Mouse (Mus musculus): ENCODE data around the gene Rapgef3. TPM values are rescaled to one million over a fixed set of nuclear protein-coding genes. Genes with fewer than 3 reads are reported as not detected.
A peak's percentile ranks its signal among the peaks of the same experiment; 100 is the strongest.

Gene Rapgef3
- polyA plus RNA-seq, 1 experiment: 36.5 TPM

GRCm38 (mm10) chr15:97811307-97811706 lies 43.5 kb upstream of the Rapgef3 start:
- Histone ChIP-seq H3K4me3 (replicated peaks; ENCODE audit: insufficient read depth, low read depth, low read length) (no peak overlapping the region), H3K27ac (ENCODE audit: insufficient read depth, low read length) (0 out of 2 replicates have a peak overlapping the region, but pooled peaks have one; percentile 37), H3K27me3 (ENCODE audit: control insufficient read depth, insufficient read depth, low read length) (no peaks in the 10 kb centered on the region), H3K4me1 (ENCODE audit: control insufficient read depth, insufficient read depth, low read length) (peaks cover 44% of the 10 kb centered on the region)
- TF ChIP-seq CTCF (IDR thresholded peaks at IDR 0.05; ENCODE audit: borderline replicate concordance, insufficient read depth, low read depth, low read length) (no peak), POLR2A (IDR thresholded peaks at IDR 0.05; ENCODE audit: borderline replicate concordance, insufficient read depth, low read length) (no peak)
- no peak for DNase-seq
- WGBS: 51% methylated on average over 9 of the region's 9 CpGs

GRCm38 (mm10) chr15:97810399-97810798 lies 42.6 kb upstream of the Rapgef3 start:
- DNase-seq: no peak
- Histone ChIP-seq H3K27me3 (ENCODE audit: control insufficient read depth, insufficient read depth, low read length) (no peaks in the 10 kb centered on the region), H3K4me1 (ENCODE audit: control insufficient read depth, insufficient read depth, low read length) (peaks cover 44% of the 10 kb centered on the region), H3K27ac (ENCODE audit: insufficient read depth, low read length) (no peak overlapping the region), H3K4me3 (replicated peaks; ENCODE audit: insufficient read depth, low read depth, low read length) (no peak overlapping the region)
- WGBS: 87% methylated on average over 5 of the region's 5 CpGs
- TF ChIP-seq POLR2A (IDR thresholded peaks at IDR 0.05; ENCODE audit: borderline replicate concordance, insufficient read depth, low read length): no peak
- TF ChIP-seq CTCF (IDR thresholded peaks at IDR 0.05; ENCODE audit: borderline replicate concordance, insufficient read depth, low read depth, low read length): no peak

DNA sequence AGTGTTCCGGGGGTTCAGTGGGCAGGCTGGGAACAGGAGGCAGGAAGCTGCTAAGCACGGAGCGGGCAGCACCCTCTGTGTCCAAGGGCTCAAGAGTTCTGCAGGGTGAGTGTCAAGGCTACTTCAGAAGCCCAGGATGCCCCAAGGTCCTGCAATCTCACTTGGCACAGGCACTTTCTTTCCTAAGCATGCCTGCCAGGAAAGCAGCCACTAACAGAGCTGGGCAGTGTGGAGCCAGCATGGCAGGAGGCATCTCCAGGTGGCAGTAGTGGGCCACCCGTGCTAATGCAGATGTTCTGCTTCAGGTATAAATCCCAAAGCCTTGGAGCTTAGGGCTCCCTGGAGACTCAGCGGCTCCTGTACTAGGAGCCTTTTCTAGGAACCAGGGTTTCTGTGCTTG lies 42.2 kb upstream of the Rapgef3 start:
- peaks cover 44% of the 10 kb centered on the region for H3K4me1 ChIP-seq (ENCODE audit: control insufficient read depth, insufficient read depth, low read length)
- TF ChIP-seq POLR2A (IDR thresholded peaks at IDR 0.05; ENCODE audit: borderline replicate concordance, insufficient read depth, low read length): no peak
- peak; percentile 22; the same call in 1 of the 2 replicates for TF ChIP-seq CTCF (IDR thresholded peaks at IDR 0.05; ENCODE audit: borderline replicate concordance, insufficient read depth, low read depth, low read length)
- no peaks in the 10 kb centered on the region for H3K27me3 ChIP-seq (ENCODE audit: control insufficient read depth, insufficient read depth, low read length)
- no peak overlapping the region for H3K4me3 ChIP-seq (replicated peaks; ENCODE audit: insufficient read depth, low read depth, low read length)
- H3K27ac ChIP-seq (ENCODE audit: insufficient read depth, low read length): no peak overlapping the region
- no peak for DNase-seq
- 75% methylated on average over 5 of the region's 5 CpGs for WGBS

GRCm38 (mm10) chr15:97809206-97809605 lies 41.4 kb upstream of the Rapgef3 start:
- TF ChIP-seq CTCF (IDR thresholded peaks at IDR 0.05; ENCODE audit: borderline replicate concordance, insufficient read depth, low read depth, low read length) (no peak), POLR2A (IDR thresholded peaks at IDR 0.05; ENCODE audit: borderline replicate concordance, insufficient read depth, low read length) (no peak)
- no peak overlapping the region for H3K27ac ChIP-seq (ENCODE audit: insufficient read depth, low read length)
- H3K4me3 ChIP-seq (replicated peaks; ENCODE audit: insufficient read depth, low read depth, low read length): no peak overlapping the region
- H3K27me3 ChIP-seq (ENCODE audit: control insufficient read depth, insufficient read depth, low read length): no peaks in the 10 kb centered on the region
- 92% methylated on average over 14 of the region's 14 CpGs for WGBS
- peaks cover 44% of the 10 kb centered on the region for H3K4me1 ChIP-seq (ENCODE audit: control insufficient read depth, insufficient read depth, low read length)
- DNase-seq: no peak

DNA sequence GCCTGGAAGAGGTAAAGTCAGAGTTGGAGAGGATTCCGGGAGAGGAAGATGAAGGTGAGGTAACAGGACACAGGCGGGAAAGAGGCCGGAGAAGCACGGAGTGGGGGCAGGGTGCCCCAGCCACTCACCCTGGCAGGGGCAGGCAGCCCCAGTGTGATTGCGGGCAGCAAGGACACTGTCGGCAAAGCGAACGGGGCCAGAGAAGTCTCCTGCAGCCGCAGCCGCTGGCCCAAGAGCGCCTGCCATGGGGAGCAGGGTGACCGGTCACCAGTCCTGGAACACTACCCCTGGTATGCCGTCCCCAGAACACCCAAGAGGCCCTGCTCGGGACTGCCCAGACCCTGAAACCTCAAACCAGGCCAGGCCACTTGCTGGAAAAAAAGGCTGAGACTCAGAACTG lies 40.8 kb upstream of the Rapgef3 start:
- H3K4me3 ChIP-seq (replicated peaks; ENCODE audit: insufficient read depth, low read depth, low read length): no peak overlapping the region
- no peak for DNase-seq
- WGBS: 94% methylated on average over 14 of the region's 14 CpGs
- peaks cover 38% of the 10 kb centered on the region for H3K4me1 ChIP-seq (ENCODE audit: control insufficient read depth, insufficient read depth, low read length)
- H3K27ac ChIP-seq (ENCODE audit: insufficient read depth, low read length): no peak overlapping the region
- TF ChIP-seq POLR2A (IDR thresholded peaks at IDR 0.05; ENCODE audit: borderline replicate concordance, insufficient read depth, low read length) (no peak), CTCF (IDR thresholded peaks at IDR 0.05; ENCODE audit: borderline replicate concordance, insufficient read depth, low read depth, low read length) (no peak)
- no peaks in the 10 kb centered on the region for H3K27me3 ChIP-seq (ENCODE audit: control insufficient read depth, insufficient read depth, low read length)

DNA sequence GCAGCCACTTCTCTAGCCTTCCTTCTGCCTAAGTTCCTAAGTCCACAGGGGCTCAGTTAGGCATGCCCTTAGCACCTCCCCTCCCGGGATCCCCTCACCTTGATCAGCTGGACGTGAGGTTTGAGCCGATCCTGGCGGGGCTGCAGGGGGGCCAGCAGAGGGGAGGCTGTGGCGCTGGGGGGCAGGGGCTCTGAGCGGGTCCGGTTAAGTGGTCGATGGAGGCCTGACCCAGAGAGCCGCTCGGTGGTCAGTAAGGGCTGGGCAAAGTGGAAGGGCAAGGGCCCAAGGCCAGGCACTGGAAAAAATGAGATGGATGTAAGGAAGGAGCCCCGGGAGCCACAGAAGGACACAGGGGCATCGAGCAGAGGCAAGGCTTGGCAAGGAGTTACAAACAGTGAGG lies 40.1 kb upstream of the Rapgef3 start:
- no peak for DNase-seq
- H3K4me3 ChIP-seq (replicated peaks; ENCODE audit: insufficient read depth, low read depth, low read length): no peak overlapping the region
- TF ChIP-seq POLR2A (IDR thresholded peaks at IDR 0.05; ENCODE audit: borderline replicate concordance, insufficient read depth, low read length): no peak
- TF ChIP-seq CTCF (IDR thresholded peaks at IDR 0.05; ENCODE audit: borderline replicate concordance, insufficient read depth, low read depth, low read length): no peak
- H3K4me1 ChIP-seq (ENCODE audit: control insufficient read depth, insufficient read depth, low read length): peaks cover 31% of the 10 kb centered on the region
- 84% methylated on average over 12 of the region's 12 CpGs for WGBS
- H3K27ac ChIP-seq (ENCODE audit: insufficient read depth, low read length): no peak overlapping the region
- no peaks in the 10 kb centered on the region for H3K27me3 ChIP-seq (ENCODE audit: control insufficient read depth, insufficient read depth, low read length)

DNA sequence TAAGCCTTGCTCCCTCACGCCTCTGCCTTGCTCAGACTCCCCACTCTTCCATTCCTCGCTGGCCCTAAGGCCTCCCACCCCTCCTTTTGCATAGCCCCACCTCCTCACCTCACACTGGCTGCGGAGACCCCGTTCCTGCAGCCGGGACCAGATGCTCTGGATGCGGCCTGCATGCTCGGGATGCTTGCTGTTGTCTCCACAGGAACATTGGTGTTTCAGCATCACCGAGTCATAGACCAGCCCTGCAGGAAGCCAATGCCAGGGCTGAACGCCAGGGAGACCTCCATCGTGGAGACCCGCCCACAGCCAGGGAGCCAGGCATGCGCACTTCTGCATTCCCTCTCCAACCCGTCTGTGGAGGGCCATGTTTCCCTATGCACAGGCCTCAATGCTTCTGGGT lies 34.8 kb upstream of the Rapgef3 start:
- no peak for TF ChIP-seq CTCF (IDR thresholded peaks at IDR 0.05; ENCODE audit: borderline replicate concordance, insufficient read depth, low read depth, low read length)
- Histone ChIP-seq H3K4me1 (ENCODE audit: control insufficient read depth, insufficient read depth, low read length) (peaks cover 11% of the 10 kb centered on the region), H3K27ac (ENCODE audit: insufficient read depth, low read length) (no peak overlapping the region), H3K27me3 (ENCODE audit: control insufficient read depth, insufficient read depth, low read length) (no peaks in the 10 kb centered on the region), H3K4me3 (replicated peaks; ENCODE audit: insufficient read depth, low read depth, low read length) (no peak overlapping the region)
- DNase-seq: no peak
- WGBS: 51% methylated on average over 13 of the region's 13 CpGs

GRCm38 (mm10) chr15:97801811-97802210 lies 34.0 kb upstream of the Rapgef3 start:
- 27% methylated on average over 7 of the region's 7 CpGs for WGBS
- Histone ChIP-seq H3K27me3 (ENCODE audit: control insufficient read depth, insufficient read depth, low read length) (no peaks in the 10 kb centered on the region), H3K27ac (ENCODE audit: insufficient read depth, low read length) (no peak overlapping the region), H3K4me1 (ENCODE audit: control insufficient read depth, insufficient read depth, low read length) (peaks cover 11% of the 10 kb centered on the region), H3K4me3 (replicated peaks; ENCODE audit: insufficient read depth, low read depth, low read length) (no peak overlapping the region)
- no peak for DNase-seq
- TF ChIP-seq CTCF (IDR thresholded peaks at IDR 0.05; ENCODE audit: borderline replicate concordance, insufficient read depth, low read depth, low read length): no peak
- TF ChIP-seq POLR2A (IDR thresholded peaks at IDR 0.05; ENCODE audit: borderline replicate concordance, insufficient read depth, low read length): no peak
